Mouse (Mus musculus) heart, embryonic 13.5 days (tissue): ENCODE results near the gene Speer4b. TPM values are rescaled to one million over a fixed set of nuclear protein-coding genes. Genes with fewer than 3 reads are reported as not detected.

Experiments used
- ATAC-seq: fragments of 200-750 bp; cut with Nextera tagmentation; 2 replicates; pipeline ENCODE4 v1.8.0; 2017; ENCODE audit warnings: moderate TSS enrichment; ENCODE audit not compliant: insufficient number of reproducible peaks, low FRiP score, low TSS enrichment; ENCODE audit errors: extremely low read depth
- H3K27ac ChIP-seq: fragments of 300-500 bp; sonication (generic); replicated peaks from 2 replicates; pipeline ENCODE4 v1.5.1; 2015; ENCODE audit warnings: moderate library complexity, mild to moderate bottlenecking, inconsistent platforms
- H3K27me3 ChIP-seq: fragments of 300-500 bp; sonication (generic); replicated peaks from 2 replicates; pipeline ENCODE4 v1.6.1; 2015; ENCODE audit warnings: mild to moderate bottlenecking, inconsistent platforms
- H3K36me3 ChIP-seq: fragments of 300-500 bp; sonication (generic); 2 replicates; pipeline ENCODE4 v1.6.1; 2015; ENCODE audit warnings: mild to moderate bottlenecking, inconsistent platforms
- H3K4me1 ChIP-seq: fragments of 300-500 bp; sonication (generic); 2 replicates; pipeline ENCODE4 v1.6.1; 2015; ENCODE audit warnings: inconsistent platforms
- H3K4me2 ChIP-seq: fragments of 300-500 bp; sonication (generic); 2 replicates; pipeline ENCODE4 v1.6.1; 2015; ENCODE audit warnings: inconsistent platforms, mild to moderate bottlenecking, moderate library complexity
- H3K4me3 ChIP-seq: fragments of 300-500 bp; sonication (generic); 2 replicates; pipeline ENCODE4 v1.5.1; 2015; ENCODE audit warnings: moderate library complexity, mild to moderate bottlenecking, inconsistent platforms
- H3K9ac ChIP-seq: fragments of 300-500 bp; sonication (generic); 2 replicates; pipeline ENCODE4 v1.6.1; 2015; ENCODE audit warnings: inconsistent platforms, mild to moderate bottlenecking, moderate library complexity
- H3K9me3 ChIP-seq: fragments of 300-500 bp; sonication (generic); 2 replicates; pipeline ENCODE4 v1.6.1; 2016; ENCODE audit warnings: inconsistent platforms
- WGBS: fragments of 180-500 bp; shearing (Covaris S2); methylation state at CpG from one replicate; pipeline ENCODE4 v1.1.7; 2015; ENCODE audit warnings: mixed read lengths; 5-methylcytosine and 5-hydroxymethylcytosine counted together
- polyA plus RNA-seq: library from polyadenylated mRNA; unstranded; fragments of >200 nt; fragmentation: Nextera tagmentation; extraction: Ambion mirVana; gene quantifications from 2 replicates; pipeline ENCODE4 v1.2.1, GENCODE M21; 2015

Speer4b gene
- polyA plus RNA-seq, 1 experiment from 2014 or later, result not detected

- no peaks in the 10 kb centered on the region for H3K9me3 ChIP-seq
- no peak overlapping the region for H3K27ac ChIP-seq
- H3K36me3 ChIP-seq, result no peaks in the 10 kb centered on the region
- WGBS, result 44% methylated on average over 3 of the region's 3 CpGs
- no peaks in the 10 kb centered on the region for H3K27me3 ChIP-seq
- H3K4me3 ChIP-seq, result no peak overlapping the region
- ATAC-seq, result no peak
- H3K9ac ChIP-seq, result no peak overlapping the region
- no peaks in the 10 kb centered on the region for H3K4me1 ChIP-seq
- H3K4me2 ChIP-seq, result no peak overlapping the region
Observed at GRCm38 (mm10) chr5:27453201-27453845, 47.9 kb downstream of the Speer4b start.
